Mouse (Mus musculus) hindbrain, postnatal 0 days (tissue): Measurements from ENCODE around the gene Gm266. TPM values are rescaled to one million over a fixed set of nuclear protein-coding genes. Genes with fewer than 3 reads are reported as not detected.

Experiments used
- ATAC-seq: fragments of 200-750 bp; cut with Nextera tagmentation; 2 replicates; pipeline ENCODE4 v1.8.0; 2017; ENCODE audit warnings: mild to moderate bottlenecking, moderate TSS enrichment, moderate library complexity
- DNase-seq: peaks from one replicate; pipeline ENCODE4 v3.0.0-alpha.2; 2015; ENCODE audit warnings: low spot score
- H3K27ac ChIP-seq: fragments of 300-500 bp; sonication (generic); 2 replicates; pipeline ENCODE4 v1.5.1; 2014; ENCODE audit warnings: mild to moderate bottlenecking
- H3K27me3 ChIP-seq: fragments of 300-500 bp; sonication (generic); 2 replicates; pipeline ENCODE4 v1.6.1; 2014; ENCODE audit warnings: low read length, mixed read lengths; ENCODE audit not compliant: insufficient read depth
- H3K36me3 ChIP-seq: fragments of 300-500 bp; sonication (generic); 2 replicates; pipeline ENCODE4 v1.6.1; 2014; ENCODE audit warnings: low read length, mixed read lengths; ENCODE audit not compliant: insufficient read depth
- H3K4me1 ChIP-seq: fragments of 300-500 bp; sonication (generic); 2 replicates; pipeline ENCODE4 v1.6.1; 2014; ENCODE audit warnings: antibody characterized with exemption, low read length, mixed read lengths; ENCODE audit not compliant: insufficient read depth
- H3K4me2 ChIP-seq: fragments of 300-500 bp; sonication (generic); 2 replicates; pipeline ENCODE4 v1.6.1; 2014; ENCODE audit warnings: low read depth, mild to moderate bottlenecking, low read length, moderate library complexity, mixed read lengths
- H3K4me3 ChIP-seq: fragments of 300-500 bp; sonication (generic); 2 replicates; pipeline ENCODE4 v1.5.1; 2014; ENCODE audit warnings: low read length
- H3K9ac ChIP-seq: fragments of 300-500 bp; sonication (generic); replicated peaks from 2 replicates; pipeline ENCODE4 v1.6.1; 2014; ENCODE audit warnings: mild to moderate bottlenecking, low read length, moderate library complexity, mixed read lengths
- H3K9me3 ChIP-seq: fragments of 300-500 bp; sonication (generic); 2 replicates; pipeline ENCODE4 v1.6.1; 2016; ENCODE audit warnings: low read length, mixed read lengths
- CTCF ChIP-seq: IDR thresholded peaks from 2 replicates; pipeline ENCODE4 v1.5.1; 2016; ENCODE audit warnings: antibody characterized with exemption, control low read depth, low read depth
- WGBS: fragments of 180-500 bp; shearing (Covaris S2); extraction: QIAGEN DNeasy Blood & Tissue Kit; methylation state at CpG from one replicate; pipeline ENCODE4 v1.1.7; 2014; 5-methylcytosine and 5-hydroxymethylcytosine counted together
- polyA plus RNA-seq: library from polyadenylated mRNA; unstranded; fragments of >200 nt; fragmentation: Nextera tagmentation; extraction: Ambion mirVana; gene quantifications from 2 replicates; pipeline ENCODE4 v1.2.1, GENCODE M21; 2015
- total RNA-seq: library from RNA; depleted of rRNA; stranded (reverse); fragments of >200 nt; gene quantifications from 2 replicates; pipeline ENCODE4 v1.2.3, GENCODE M21; 2014

Gene Gm266
- total and polyA plus RNA-seq, 2 experiments from 2014 or later: 11.8 to 22.1 TPM

GRCm38 (mm10) chr12:111445161-111445889, 40.3 kb downstream of the Gm266 start:
- H3K4me1 ChIP-seq: peaks cover 4% of the 10 kb centered on the region; the same call in 1 of the 2 replicates
- peak overlapping the region; percentile 13 for H3K4me3 ChIP-seq
- H3K9me3 ChIP-seq: no peaks in the 10 kb centered on the region
- H3K9ac ChIP-seq: no peak overlapping the region
- no peak for DNase-seq
- H3K36me3 ChIP-seq: no peaks in the 10 kb centered on the region
- peak overlapping the region; percentile 47 for H3K4me2 ChIP-seq
- H3K27me3 ChIP-seq: peaks cover 74% of the 10 kb centered on the region
- no peak for TF ChIP-seq CTCF
- no peak for ATAC-seq
- WGBS: 8% methylated on average over 43 of the region's 52 CpGs
- H3K27ac ChIP-seq: no peak overlapping the region

- Histone ChIP-seq H3K36me3 (no peaks in the 10 kb centered on the region), H3K9me3 (no peaks in the 10 kb centered on the region), H3K4me1 (peaks cover 4% of the 10 kb centered on the region; the same call in 1 of the 2 replicates), H3K4me3 (no peak overlapping the region), H3K9ac (no peak overlapping the region), H3K27ac (no peak overlapping the region), H3K4me2 (no peak overlapping the region), H3K27me3 (peaks cover 64% of the 10 kb centered on the region)
- ATAC-seq (no peak), DNase-seq (no peak)
- 39% methylated on average over 10 of the region's 10 CpGs for WGBS
- no peak for TF ChIP-seq CTCF
Observed at GRCm38 (mm10) chr12:111443921-111444831, 41.4 kb downstream of the Gm266 start.

- TF ChIP-seq CTCF: no peak
- H3K4me1 ChIP-seq: peaks cover 4% of the 10 kb centered on the region; the same call in 1 of the 2 replicates
- H3K4me2 ChIP-seq: peak overlapping the region; percentile 67
- peak overlapping the region; percentile 35; the same call in 1 of the 2 replicates for H3K4me3 ChIP-seq
- H3K9ac ChIP-seq: no peak overlapping the region
- no peak overlapping the region for H3K27ac ChIP-seq
- no peaks in the 10 kb centered on the region for H3K36me3 ChIP-seq
- ATAC-seq (no peak), DNase-seq (no peak)
- no peaks in the 10 kb centered on the region for H3K9me3 ChIP-seq
- WGBS: 29% methylated on average over 15 of the region's 15 CpGs
- peaks cover 55% of the 10 kb centered on the region for H3K27me3 ChIP-seq
Observed at GRCm38 (mm10) chr12:111443011-111443870, 42.4 kb downstream of the Gm266 start.

- Histone ChIP-seq H3K4me2 (peak within 1 kb of the TSS; percentile 67), H3K27me3 (peaks cover 47% of the 10 kb centered on the region), H3K27ac (no peak within 1 kb of the TSS), H3K4me1 (peaks cover 4% of the 10 kb centered on the region; the same call in 1 of the 2 replicates), H3K9me3 (no peaks in the 10 kb centered on the region), H3K36me3 (no peaks in the 10 kb centered on the region), H3K4me3 (peak within 1 kb of the TSS; percentile 35), H3K9ac (peak within 1 kb of the TSS; percentile 24; the same call in 1 of the 2 replicates)
- TF ChIP-seq CTCF: no peak
- DNase-seq (peak; percentile 43), ATAC-seq (peak; percentile 44)
- WGBS: under 1% methylated on average over 48 of the region's 48 CpGs
Observed at GRCm38 (mm10) chr12:111442309-111443010, 43.2 kb downstream of the Gm266 start, which contains the start of gene Tnfaip2. Tnfaip2 (plus strand) TSS chr12:111442469.

GRCm38 (mm10) chr12:111441523-111441922, 44.1 kb downstream of the Gm266 start:
- WGBS: 44% methylated on average over 3 of the region's 3 CpGs
- ATAC-seq (no peak), DNase-seq (no peak)
- H3K4me2 ChIP-seq: no peak overlapping the region
- H3K9me3 ChIP-seq: no peaks in the 10 kb centered on the region
- no peak overlapping the region for H3K9ac ChIP-seq
- peaks cover 38% of the 10 kb centered on the region for H3K27me3 ChIP-seq
- TF ChIP-seq CTCF: no peak
- H3K27ac ChIP-seq: no peak overlapping the region
- H3K36me3 ChIP-seq: no peaks in the 10 kb centered on the region
- no peak overlapping the region for H3K4me3 ChIP-seq
- H3K4me1 ChIP-seq: peaks cover 4% of the 10 kb centered on the region; the same call in 1 of the 2 replicates
